Mouse (Mus musculus): ENCODE measurements at regions not wholly inside any gene's neighbourhood (a gene's known extent, or its start where the extent isn't known, plus 50 kb on each side); places are given as distances from the start of the nearest gene placed in this dataset.

DNA sequence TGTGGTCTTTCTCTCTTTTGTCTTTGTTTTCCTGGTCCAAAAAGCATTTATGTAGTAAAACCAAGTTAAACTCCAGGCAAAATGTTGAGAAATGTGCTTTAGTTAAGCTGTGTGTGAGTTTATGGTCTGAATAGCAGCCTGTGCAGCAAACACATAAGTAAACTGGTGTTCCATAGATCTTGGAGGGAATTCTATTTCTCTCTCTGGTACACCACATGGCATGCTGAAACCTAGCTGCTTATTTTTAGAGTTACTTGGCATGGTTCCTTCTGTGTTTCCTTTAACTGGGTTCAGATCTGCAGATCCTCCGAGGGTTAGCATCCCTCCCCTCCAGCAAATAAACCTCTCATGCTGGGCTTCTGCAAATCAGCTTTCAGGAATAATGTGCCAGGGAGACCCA lies 225.1 kb downstream of the Cdca7 start:
- TF ChIP-seq POLR2A (IDR thresholded peaks at IDR 0.05; ENCODE audit: low read depth, low read length) (no peak), CTCF (IDR thresholded peaks at IDR 0.05; ENCODE audit: extremely low read depth, insufficient read depth, insufficient read length, insufficient replicate concordance) (no peak)
